Mouse (Mus musculus) lung, adult 10 weeks (tissue): Measurements from ENCODE around the gene Olfr649. TPM values are rescaled to one million over a fixed set of nuclear protein-coding genes. Genes with fewer than 3 reads are reported as not detected.

ENCODE experiments used
- polyA plus RNA-seq: library from polyadenylated mRNA; stranded (reverse); fragments of 350-450 nt; fragmentation: Illumina TruSeq; extraction: RNeasy Lipid Tissue Mini Kit (QIAGEN cat#74804); gene quantifications from one replicate; pipeline ENCODE4 v1.2.3, GENCODE M21; 2014; ENCODE audit warnings: low read depth, low replicate concordance; ENCODE audit not compliant: insufficient read depth

Gene Olfr649
- polyA plus RNA-seq = not detected

DNA sequence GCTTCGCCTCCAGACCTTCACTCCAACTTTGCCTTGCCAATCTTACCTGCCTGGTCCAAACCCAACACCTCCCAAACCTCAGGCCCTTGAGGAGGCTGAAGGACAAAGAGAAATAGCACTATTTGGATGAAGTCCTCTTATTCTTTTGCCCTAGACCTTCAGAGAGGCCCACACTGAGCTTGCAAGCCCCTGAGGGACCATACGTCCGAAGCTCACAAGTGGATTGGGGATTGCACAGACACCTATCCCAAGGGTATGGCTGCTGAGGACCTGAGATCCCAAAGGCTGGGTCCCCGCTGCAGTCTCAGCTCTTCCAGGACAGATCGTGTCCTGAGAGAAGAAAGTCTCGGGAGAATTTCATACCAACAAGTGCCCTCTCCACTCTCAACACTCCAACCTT lies at the start of gene Olfr649:
Gene Olfr649 (minus strand): TSS at position 101 of the 400 bp plus-strand sequence.

DNA sequence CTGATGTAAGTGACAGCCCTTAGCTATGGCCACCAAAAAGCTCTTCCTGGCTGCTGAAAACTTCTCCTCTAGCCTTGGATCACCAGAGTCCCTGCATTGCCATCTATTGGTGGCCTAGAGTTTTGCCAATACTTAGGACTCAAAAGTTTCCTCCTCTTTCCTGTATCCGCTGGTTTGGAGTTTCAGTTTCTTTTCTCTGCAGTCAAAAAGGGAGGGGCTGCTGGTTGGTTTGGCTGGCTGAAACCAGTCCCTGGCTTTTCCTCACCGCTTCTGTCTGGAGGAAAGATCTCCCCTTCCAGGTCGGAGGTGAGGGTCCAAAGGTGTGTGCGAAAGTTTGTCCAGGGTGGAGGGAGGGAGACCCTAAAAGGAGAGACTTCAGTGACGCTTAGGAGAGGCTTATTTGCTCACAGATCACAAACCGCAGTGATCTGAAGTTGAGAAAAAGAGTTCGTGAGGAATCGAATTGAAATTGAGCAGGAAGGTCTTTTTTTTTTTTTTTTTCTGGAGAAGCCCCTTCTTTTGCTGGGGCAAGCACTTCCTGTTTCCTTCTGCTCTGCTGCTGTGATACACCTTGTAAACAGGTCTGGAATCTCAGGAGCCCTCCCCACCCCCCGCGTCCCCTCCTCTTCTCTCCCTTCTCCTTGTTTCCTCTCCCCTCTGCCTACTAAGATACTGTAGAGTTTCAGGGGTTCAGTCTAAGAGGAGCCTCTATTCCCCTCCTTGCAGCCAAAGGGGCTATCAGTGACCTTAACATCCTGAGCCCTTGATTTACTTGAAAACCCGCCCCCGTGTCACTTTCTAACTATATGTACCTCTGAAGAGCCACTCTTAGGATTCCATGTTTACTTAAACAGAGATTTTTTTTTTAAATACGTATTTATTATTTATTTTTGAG lies 48.7 kb upstream of the Olfr649 start, which contains the start of gene Trim34a:
Gene Trim34a (plus strand): TSS at position 171 of the 895 bp plus-strand sequence.

DNA sequence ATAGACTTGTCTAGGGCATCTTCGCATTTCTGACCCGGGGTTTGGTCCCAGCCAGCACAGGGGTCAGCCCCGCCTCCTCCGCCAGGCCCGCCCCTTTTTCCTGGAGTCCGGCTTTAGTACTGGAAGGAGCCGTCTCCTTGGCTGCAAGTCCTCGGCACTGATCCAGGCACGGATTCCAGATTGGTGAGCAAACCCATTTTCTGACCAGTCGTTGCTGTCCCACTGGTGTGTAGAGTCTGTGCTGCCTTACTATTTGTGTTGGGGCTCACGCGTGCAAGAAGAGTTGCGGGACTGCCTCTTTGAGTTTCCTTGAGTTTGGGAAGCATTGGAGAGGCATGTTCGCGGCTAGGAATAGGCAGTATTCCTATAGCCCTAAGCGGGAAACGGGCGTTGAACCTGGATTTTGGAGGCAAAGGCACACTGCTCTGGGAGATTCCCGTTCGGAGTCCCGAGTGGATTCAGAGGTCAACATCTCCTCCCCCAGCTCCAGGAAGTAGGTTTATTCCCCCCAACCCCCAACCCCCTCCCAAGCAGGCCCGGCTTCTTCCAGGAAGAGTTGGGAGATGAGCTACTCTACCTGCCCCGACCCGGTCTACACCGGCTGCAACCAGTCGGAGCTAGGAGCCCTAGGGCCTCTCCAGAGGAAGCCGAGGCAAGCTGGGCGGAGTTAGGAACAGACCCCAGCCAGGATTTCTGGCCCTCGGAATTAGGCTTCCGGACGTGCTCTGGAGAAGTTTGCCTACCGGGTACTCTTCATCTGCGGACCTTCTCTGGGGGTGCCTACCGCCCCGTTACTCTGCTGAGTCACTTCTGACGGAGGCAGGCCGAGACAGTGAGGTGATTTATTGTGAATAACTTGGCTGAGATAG lies 23.1 kb upstream of the Olfr649 start, which contains the start of gene Trim6:
Gene Trim6 (plus strand): TSS at position 93 of the 869 bp plus-strand sequence.

DNA sequence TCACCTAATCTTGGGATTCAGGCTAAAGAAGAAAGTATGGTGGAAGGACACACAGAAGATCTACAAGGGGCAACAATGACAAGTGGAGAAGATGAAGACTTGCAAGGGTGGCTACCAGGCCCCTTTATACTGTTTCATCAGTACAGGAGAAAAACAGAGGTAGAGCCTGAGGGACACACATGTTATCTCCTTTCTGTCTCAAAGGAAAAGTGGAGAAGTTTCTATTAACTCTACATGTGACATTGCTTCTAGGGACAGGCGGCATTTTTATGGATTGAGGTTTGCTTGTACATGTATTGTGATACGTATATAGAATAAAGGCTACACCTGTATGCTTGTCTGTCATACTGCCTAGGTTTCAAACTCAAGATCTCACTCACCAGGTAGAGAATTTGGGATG lies 12.5 kb downstream of the Olfr649 start, which contains the start of gene Olfr648:
Gene Olfr648 (minus strand): TSS at position 101 of the 400 bp plus-strand sequence.

DNA sequence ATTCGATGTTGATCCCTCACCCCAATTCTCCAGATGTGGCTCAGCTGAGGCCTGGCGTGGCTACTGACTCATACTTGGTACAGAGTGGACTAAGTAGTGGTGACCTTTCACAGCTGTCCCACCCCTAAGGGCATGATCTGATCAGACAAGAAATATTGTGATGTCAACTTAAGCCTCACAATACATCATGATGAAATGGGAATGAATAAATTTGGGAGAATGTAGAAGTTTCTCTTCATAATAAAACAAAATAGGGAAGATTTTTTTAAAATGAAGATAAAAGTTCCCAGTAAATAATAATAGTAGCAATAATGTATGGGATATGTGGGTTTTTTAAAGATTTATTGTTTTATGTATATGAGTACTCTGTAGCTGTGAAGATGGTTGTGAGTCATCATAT lies 45.3 kb downstream of the Olfr649 start, which contains the start of gene Ubqlnl:
Gene Ubqlnl (minus strand): TSS at position 101 of the 400 bp plus-strand sequence.

DNA sequence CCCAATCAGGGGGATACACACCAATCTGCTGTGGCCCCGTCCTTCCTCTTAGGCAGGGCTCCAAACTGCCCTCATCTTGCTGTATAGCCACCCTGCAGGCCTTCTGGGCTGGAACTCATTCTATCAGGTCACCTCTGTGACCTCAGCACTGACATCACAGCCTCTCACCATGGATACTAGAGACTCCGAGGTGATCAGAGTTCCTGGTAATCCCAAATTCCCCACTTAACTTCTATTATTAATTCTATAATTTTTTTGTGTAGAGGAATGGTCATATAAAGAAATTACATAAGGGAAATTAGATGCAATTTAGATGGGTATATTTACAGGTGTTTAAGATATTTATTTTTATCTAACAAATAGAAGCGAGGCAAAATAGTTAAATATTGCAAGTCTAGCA lies 52.6 kb downstream of the Olfr649 start, which contains the start of gene Ubqln3:
Gene Ubqln3 (minus strand): TSS at position 101 of the 400 bp plus-strand sequence.

Other genes with a start within 250 kb of the Olfr649 start
- gene Olfr635, start 224.8 kb downstream of the Olfr649 start, polyA plus RNA-seq = not detected
- not detected for gene Olfr638, start 197.2 kb downstream of the Olfr649 start, polyA plus RNA-seq
- gene Olfr639, start 178.7 kb downstream of the Olfr649 start, polyA plus RNA-seq = not detected
- gene Olfr640, start 170.4 kb downstream of the Olfr649 start, polyA plus RNA-seq = not detected
- gene Olfr641, start 160.5 kb downstream of the Olfr649 start, polyA plus RNA-seq = not detected
- not detected for gene Olfr642, start 143.3 kb downstream of the Olfr649 start, polyA plus RNA-seq
- gene 4930516K23Rik, start 134.5 kb downstream of the Olfr649 start, polyA plus RNA-seq = not detected
- gene Olfr644, start 124.1 kb downstream of the Olfr649 start, polyA plus RNA-seq = not detected
- not detected for gene Olfr645, start 110.5 kb downstream of the Olfr649 start, polyA plus RNA-seq
- not detected for gene Olfr646, start 91.1 kb downstream of the Olfr649 start, polyA plus RNA-seq
- gene Ubqln5, start 66.2 kb downstream of the Olfr649 start, polyA plus RNA-seq = not detected
- not detected for gene Olfr643, start 58.6 kb downstream of the Olfr649 start, polyA plus RNA-seq
- not detected for gene Ubqln3, start 52.7 kb downstream of the Olfr649 start, polyA plus RNA-seq
- gene Ubqlnl, start 45.4 kb downstream of the Olfr649 start, polyA plus RNA-seq = not detected
- gene Olfm5, start 31.2 kb downstream of the Olfr649 start, polyA plus RNA-seq = not detected
- not detected for gene Olfr648, start 12.6 kb downstream of the Olfr649 start, polyA plus RNA-seq
- gene Trim6, start 22.8 kb upstream of the Olfr649 start, polyA plus RNA-seq = 0.55 TPM
- 16.4 TPM for gene Trim34a, start 48.5 kb upstream of the Olfr649 start, polyA plus RNA-seq
- 3.5 TPM for gene Trim5, start 92.1 kb upstream of the Olfr649 start, polyA plus RNA-seq
- gene Trim12a, start 119.5 kb upstream of the Olfr649 start, polyA plus RNA-seq = 34.7 TPM
- not detected for gene Trim34b, start 133.5 kb upstream of the Olfr649 start, polyA plus RNA-seq
- 12.5 TPM for gene Trim12c, start 157.4 kb upstream of the Olfr649 start, polyA plus RNA-seq
- gene Trim30b, start 173.9 kb upstream of the Olfr649 start, polyA plus RNA-seq = 1.8 TPM
- gene Trim30c, start 204.9 kb upstream of the Olfr649 start, polyA plus RNA-seq = 0.22 TPM